Mouse (Mus musculus) limb, embryonic 11.5 days (tissue): Measurements from ENCODE around the gene Ppp5c. TPM values are rescaled to one million over a fixed set of nuclear protein-coding genes. Genes with fewer than 3 reads are reported as not detected.

Experiments
- ATAC-seq: fragments of 200-750 bp; cut with Nextera tagmentation; 2 replicates; pipeline ENCODE4 v1.8.0; 2017; ENCODE audit warnings: low read depth; ENCODE audit not compliant: insufficient number of reproducible peaks, low FRiP score, low TSS enrichment
- DNase-seq: peaks from one replicate; pipeline ENCODE4 v3.0.0-alpha.2; 2015; ENCODE audit warnings: low spot score
- H3K27ac ChIP-seq: fragments of 300-500 bp; sonication (generic); replicated peaks from 2 replicates; pipeline ENCODE4 v1.5.1; 2014; ENCODE audit warnings: low read depth, mild to moderate bottlenecking, low read length
- H3K27me3 ChIP-seq: fragments of 300-500 bp; sonication (generic); 2 replicates; pipeline ENCODE4 v1.6.1; 2014; ENCODE audit warnings: mild to moderate bottlenecking, low read length, mixed read lengths; ENCODE audit not compliant: control insufficient read depth, insufficient read depth
- H3K36me3 ChIP-seq: fragments of 300-500 bp; sonication (generic); 2 replicates; pipeline ENCODE4 v1.6.1; 2014; ENCODE audit warnings: mild to moderate bottlenecking, low read length, moderate library complexity, mixed read lengths; ENCODE audit not compliant: control insufficient read depth, insufficient read depth
- H3K4me1 ChIP-seq: fragments of 300-500 bp; sonication (generic); 2 replicates; pipeline ENCODE4 v1.6.1; 2014; ENCODE audit warnings: low read length, mixed read lengths; ENCODE audit not compliant: control insufficient read depth, insufficient read depth
- H3K4me2 ChIP-seq: fragments of 300-500 bp; sonication (generic); 2 replicates; pipeline ENCODE4 v1.6.1; 2014; ENCODE audit warnings: low read depth, mild to moderate bottlenecking, moderate library complexity; ENCODE audit not compliant: severe bottlenecking
- H3K4me3 ChIP-seq: fragments of 300-500 bp; sonication (generic); 2 replicates; pipeline ENCODE4 v1.5.1; 2014; ENCODE audit warnings: low read depth, low read length
- H3K9ac ChIP-seq: fragments of 300-500 bp; sonication (generic); 2 replicates; pipeline ENCODE4 v1.6.1; 2014; ENCODE audit warnings: mild to moderate bottlenecking, low read length
- H3K9me3 ChIP-seq: fragments of 300-500 bp; sonication (generic); 2 replicates; pipeline ENCODE4 v1.6.1; 2016; ENCODE audit warnings: low read length; ENCODE audit not compliant: control insufficient read depth
- WGBS: fragments of 180-500 bp; shearing (Covaris S2); extraction: QIAGEN DNeasy Blood & Tissue Kit; methylation state at CpG from one replicate; pipeline ENCODE4 v1.1.7; 2014; 5-methylcytosine and 5-hydroxymethylcytosine counted together
- polyA plus RNA-seq: library from polyadenylated mRNA; unstranded; fragments of >200 nt; fragmentation: Nextera tagmentation; extraction: Ambion mirVana; gene quantifications from 2 replicates; pipeline ENCODE4 v1.2.1, GENCODE M21; 2014

Gene Ppp5c
- polyA plus RNA-seq, 1 experiment from 2014 or later = 140 TPM

DNA sequence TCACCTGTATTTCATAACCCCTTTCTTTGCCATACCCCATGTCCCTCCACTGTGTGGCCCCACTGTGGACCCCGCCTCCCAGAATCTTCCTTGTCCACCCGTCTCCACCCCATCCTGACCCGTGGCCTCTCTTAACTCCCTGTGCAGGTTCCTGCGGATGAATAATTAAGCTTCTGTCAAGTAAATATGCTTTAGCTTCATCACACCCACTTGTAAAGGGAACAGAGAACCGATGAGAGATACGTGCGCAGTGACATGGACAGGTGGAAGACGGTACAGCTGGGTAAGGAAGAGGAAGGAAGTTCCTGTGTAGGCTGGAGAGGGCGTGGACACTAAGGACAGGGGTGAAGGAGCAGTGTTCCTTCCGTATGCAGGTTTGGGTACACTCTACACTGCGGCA lies 35.1 kb upstream of the Ppp5c start:
- peaks cover 30% of the 10 kb centered on the region for H3K4me1 ChIP-seq
- H3K4me2 ChIP-seq = peak overlapping the region; percentile 79
- no peaks in the 10 kb centered on the region for H3K27me3 ChIP-seq
- peak overlapping the region; percentile 43 for H3K4me3 ChIP-seq
- ATAC-seq (peak; percentile 10; the same call in 1 of the 2 replicates), DNase-seq (no peak)
- WGBS = 16% methylated on average over 11 of the region's 11 CpGs
- peak overlapping the region; percentile 34; the same call in 1 of the 2 replicates for H3K9ac ChIP-seq
- no peak overlapping the region for H3K27ac ChIP-seq
- H3K36me3 ChIP-seq = no peaks in the 10 kb centered on the region
- no peaks in the 10 kb centered on the region for H3K9me3 ChIP-seq

- peaks cover 32% of the 10 kb centered on the region for H3K4me1 ChIP-seq
- no peaks in the 10 kb centered on the region for H3K27me3 ChIP-seq
- no peaks in the 10 kb centered on the region for H3K36me3 ChIP-seq
- peak within 1 kb of the TSS; percentile 43 for H3K4me3 ChIP-seq
- H3K4me2 ChIP-seq = peak within 1 kb of the TSS; percentile 79
- H3K9ac ChIP-seq = peak within 1 kb of the TSS; percentile 57
- H3K27ac ChIP-seq = no peak within 1 kb of the TSS
- DNase-seq (peak; percentile 90), ATAC-seq (peak; percentile 86)
- no peaks in the 10 kb centered on the region for H3K9me3 ChIP-seq
- WGBS = 0% methylated on average over 15 of the region's 15 CpGs
These were observed 34.7 kb upstream of the Ppp5c start, which contains the start of gene Hif3a for GRCm38 (mm10) chr7:17062389-17062788. TSS of gene Hif3a (minus strand) at chr7:17062427.

DNA sequence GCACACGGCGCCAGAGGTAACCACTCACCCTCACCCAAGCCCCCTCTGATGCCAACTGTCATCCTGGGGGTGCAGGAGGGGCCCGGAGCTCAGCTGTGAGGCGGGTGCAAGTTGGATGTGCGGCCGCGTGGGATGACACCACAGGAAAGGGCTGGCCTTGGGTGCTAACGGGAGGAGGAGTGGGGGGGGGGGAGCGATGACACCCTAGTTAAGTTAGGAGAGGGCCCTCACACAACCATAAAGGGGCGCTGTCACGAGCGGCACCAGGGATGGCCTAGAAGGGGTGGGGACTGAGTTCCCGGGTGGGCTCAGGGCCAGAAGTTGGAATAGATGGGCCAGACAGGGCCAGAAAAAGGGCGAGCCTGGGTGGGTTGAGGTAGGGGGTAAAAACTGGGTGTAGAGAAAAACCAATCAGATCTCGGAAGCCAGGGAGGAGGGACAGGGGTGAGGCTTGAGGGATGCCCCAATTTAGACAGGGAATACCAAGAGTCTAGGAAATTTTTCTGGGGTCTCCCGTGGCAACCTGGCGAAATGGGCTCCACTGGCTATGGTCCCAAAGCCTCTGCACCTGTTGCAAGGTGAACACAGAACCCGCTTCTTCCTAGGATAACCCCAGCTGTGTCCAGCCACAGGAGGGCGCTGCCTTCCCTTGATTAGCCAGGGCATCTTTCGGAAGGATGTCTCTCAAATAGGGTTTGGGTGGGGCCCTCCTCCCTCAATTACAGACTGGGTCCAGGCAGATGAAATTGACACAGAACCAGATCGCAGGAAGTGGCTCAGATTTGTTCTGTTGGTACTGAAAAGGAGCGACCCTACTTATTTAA lies 33.3 kb upstream of the Ppp5c start:
- H3K36me3 ChIP-seq = no peaks in the 10 kb centered on the region
- no peaks in the 10 kb centered on the region for H3K9me3 ChIP-seq
- H3K4me1 ChIP-seq = peaks cover 40% of the 10 kb centered on the region
- ATAC-seq (no peak), DNase-seq (peak; percentile 19)
- H3K27me3 ChIP-seq = no peaks in the 10 kb centered on the region
- WGBS = 84% methylated on average over 22 of the region's 22 CpGs
- no peak overlapping the region for H3K27ac ChIP-seq
- H3K9ac ChIP-seq = no peak overlapping the region
- no peak overlapping the region for H3K4me3 ChIP-seq
- peak overlapping the region; percentile 79 for H3K4me2 ChIP-seq

DNA sequence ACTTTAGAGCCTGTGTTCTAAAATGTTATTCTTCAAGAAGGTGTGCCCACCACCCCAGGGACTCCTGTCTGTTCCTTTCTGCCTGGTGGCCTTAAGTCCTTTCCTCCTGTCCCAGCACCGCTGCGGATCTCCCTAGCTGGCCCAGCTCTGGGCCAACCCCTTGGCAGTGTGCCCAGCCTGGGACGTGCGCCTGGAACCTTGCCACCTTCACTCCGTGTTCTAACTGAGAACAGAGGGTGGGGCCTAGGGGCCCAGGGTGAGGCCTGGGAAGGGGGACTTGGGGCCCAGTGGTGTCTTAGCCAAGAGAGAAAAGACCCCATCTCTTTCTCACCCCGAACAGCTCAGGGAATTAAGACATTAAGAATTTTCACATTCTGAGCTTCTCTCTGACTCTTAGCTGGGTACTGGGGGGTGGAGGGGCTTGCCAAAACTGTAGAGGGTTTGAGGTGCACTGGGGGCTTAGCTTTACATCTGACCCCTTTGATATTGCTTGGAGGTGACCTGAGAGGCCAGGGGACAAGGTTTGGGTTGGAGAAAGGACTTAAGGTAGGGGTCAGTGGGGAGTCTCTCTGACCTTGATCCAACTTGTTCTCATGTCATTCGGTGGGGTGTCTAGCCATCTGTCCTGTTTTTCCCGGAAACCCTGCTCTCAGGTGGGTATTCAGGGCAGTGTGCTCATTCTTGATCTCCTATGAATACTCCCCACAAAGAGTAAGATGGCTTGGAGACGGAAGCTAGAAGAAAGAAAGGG lies 32.5 kb upstream of the Ppp5c start:
- H3K27me3 ChIP-seq = no peaks in the 10 kb centered on the region
- H3K9me3 ChIP-seq = no peaks in the 10 kb centered on the region
- peaks cover 43% of the 10 kb centered on the region for H3K4me1 ChIP-seq
- no peak overlapping the region; the same call in 1 of the 2 replicates for H3K4me2 ChIP-seq
- no peaks in the 10 kb centered on the region for H3K36me3 ChIP-seq
- no peak for ATAC-seq
- peak; percentile 39 for DNase-seq
- H3K27ac ChIP-seq = no peak overlapping the region
- no peak overlapping the region for H3K4me3 ChIP-seq
- H3K9ac ChIP-seq = no peak overlapping the region
- WGBS = 75% methylated on average over 9 of the region's 9 CpGs

GRCm38 (mm10) chr7:17059463-17059844 lies 31.7 kb upstream of the Ppp5c start:
- Histone ChIP-seq H3K9ac (no peak overlapping the region), H3K4me3 (no peak overlapping the region), H3K27me3 (no peaks in the 10 kb centered on the region), H3K36me3 (no peaks in the 10 kb centered on the region), H3K4me1 (peaks cover 43% of the 10 kb centered on the region), H3K4me2 (no peak overlapping the region; the same call in 1 of the 2 replicates), H3K9me3 (no peaks in the 10 kb centered on the region), H3K27ac (peak overlapping the region; percentile 85; the same call in 1 of the 2 replicates)
- peak; percentile 18 for DNase-seq
- ATAC-seq = no peak
- WGBS = 90% methylated on average over 3 of the region's 3 CpGs

GRCm38 (mm10) chr7:17058816-17059462 lies 31.2 kb upstream of the Ppp5c start:
- Histone ChIP-seq H3K27me3 (no peaks in the 10 kb centered on the region), H3K4me1 (peaks cover 43% of the 10 kb centered on the region), H3K36me3 (no peaks in the 10 kb centered on the region), H3K9ac (no peak overlapping the region), H3K4me2 (peak overlapping the region; percentile 39), H3K9me3 (no peaks in the 10 kb centered on the region), H3K4me3 (no peak overlapping the region), H3K27ac (peak overlapping the region; percentile 85)
- WGBS = 73% methylated on average over 8 of the region's 8 CpGs
- DNase-seq (peak; percentile 20), ATAC-seq (no peak)

DNA sequence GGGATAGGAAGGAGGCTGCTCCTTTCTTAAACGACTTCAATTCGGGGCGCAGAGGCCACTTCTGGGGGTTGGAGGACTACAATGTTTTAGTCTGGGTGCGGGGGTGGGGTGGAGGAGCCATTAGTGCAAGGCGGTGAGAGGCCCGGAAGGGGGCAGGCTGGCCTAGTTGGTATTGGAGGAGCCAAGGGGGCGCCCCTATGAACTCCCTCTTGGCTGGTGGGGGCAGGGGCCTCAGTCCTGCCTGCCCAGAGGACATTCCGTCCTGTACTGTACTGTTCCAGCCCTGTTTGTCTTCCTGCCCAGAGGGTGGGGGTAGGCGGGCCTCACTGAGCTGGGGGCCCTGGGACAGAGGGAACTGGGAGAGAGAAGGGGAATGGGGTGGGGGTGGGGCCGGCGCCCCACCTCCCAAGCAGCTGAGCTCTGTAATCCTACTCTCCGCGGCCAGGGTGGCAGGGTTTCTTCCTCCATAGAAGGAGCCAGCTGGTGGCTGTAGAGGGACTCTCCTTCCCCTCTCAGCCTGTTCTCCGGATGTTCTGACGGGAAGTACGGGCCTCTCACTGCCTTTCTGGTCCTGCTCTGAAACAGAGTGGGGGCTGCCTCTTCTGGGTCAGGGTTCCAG lies 30.5 kb upstream of the Ppp5c start:
- no peaks in the 10 kb centered on the region for H3K36me3 ChIP-seq
- under 1% methylated on average over 16 of the region's 16 CpGs for WGBS

More for the DNA sequence above, 30.5 kb upstream of the Ppp5c start:
- DNase-seq = peak; percentile 80
- no peak overlapping the region for H3K4me3 ChIP-seq
- no peaks in the 10 kb centered on the region for H3K27me3 ChIP-seq
- H3K4me2 ChIP-seq = peak overlapping the region; percentile 39
- peaks cover 4% of the 10 kb centered on the region; the same call in 1 of the 2 replicates for H3K9me3 ChIP-seq
- no peak overlapping the region for H3K9ac ChIP-seq
- H3K27ac ChIP-seq = peak overlapping the region; percentile 85
- peaks cover 43% of the 10 kb centered on the region for H3K4me1 ChIP-seq
- ATAC-seq = peak; percentile 80
